Mouse (Mus musculus) erythroblast, embryonic 14.5 days (primary cell): ENCODE data around the gene Rdh16.

Experiments
- GATA1 ChIP-seq: IDR thresholded peaks from 2 replicates; pipeline ENCODE4 v1.6.1; 2012; ENCODE audit warnings: low read length, inconsistent platforms, mixed read lengths
- TAL1 ChIP-seq: IDR thresholded peaks from 3 replicates; pipeline ENCODE4 v1.6.1; 2012; ENCODE audit warnings: low read length, inconsistent platforms, mixed read lengths

DNA sequence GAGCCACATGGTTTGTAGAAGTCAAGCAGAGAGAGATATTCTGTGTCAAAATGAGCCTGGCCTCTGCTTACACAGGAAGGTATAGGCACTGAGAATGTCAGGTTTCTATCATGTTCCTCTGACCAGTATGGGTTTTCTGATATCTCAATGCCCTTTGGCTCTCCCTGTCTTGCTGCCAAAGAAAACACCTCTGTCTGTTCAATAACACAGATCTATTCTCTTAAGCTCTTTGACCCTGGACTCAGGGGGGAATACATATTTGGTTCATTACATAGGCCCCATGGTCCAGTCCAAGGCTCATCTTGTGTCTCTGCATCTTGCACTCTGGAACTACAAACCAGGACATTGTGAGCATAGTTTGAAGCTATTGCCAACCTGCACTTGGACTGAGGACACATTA lies 87.7 kb downstream of the Rdh16 start, which contains the start of gene Rdh7:
- TF ChIP-seq GATA1 (no peak), TAL1 (no peak)
